Mouse (Mus musculus) stomach, embryonic 16.5 days (tissue): ENCODE data around the gene Edem3. TPM values are rescaled to one million over a fixed set of nuclear protein-coding genes. Genes with fewer than 3 reads are reported as not detected.
"Not testable (repeated sequence)": the region's sequence is repeated elsewhere in the genome, so short reads cannot be mapped to it uniquely, and the experiment has no call there.

ENCODE experiments used
- ATAC-seq: fragments of 200-750 bp; cut with Nextera tagmentation; 2 replicates; pipeline ENCODE4 v1.8.0; 2017; ENCODE audit warnings: moderate number of reproducible peaks, moderate TSS enrichment; ENCODE audit not compliant: insufficient read depth, low FRiP score
- H3K27ac ChIP-seq: fragments of 300-500 bp; sonication (generic); 2 replicates; pipeline ENCODE4 v1.5.1; 2014; ENCODE audit warnings: low read length
- H3K27me3 ChIP-seq: fragments of 300-500 bp; sonication (generic); 2 replicates; pipeline ENCODE4 v1.6.1; 2014; ENCODE audit warnings: low read length, control low read depth, mixed read lengths; ENCODE audit not compliant: control insufficient read depth, insufficient read depth
- H3K36me3 ChIP-seq: fragments of 300-500 bp; sonication (generic); 2 replicates; pipeline ENCODE4 v1.6.1; 2014; ENCODE audit warnings: low read length; ENCODE audit not compliant: control insufficient read depth, insufficient read depth
- H3K4me1 ChIP-seq: fragments of 300-500 bp; sonication (generic); 2 replicates; pipeline ENCODE4 v1.6.1; 2014; ENCODE audit warnings: low read length, control low read depth, mixed read lengths; ENCODE audit not compliant: control insufficient read depth, insufficient read depth
- H3K4me2 ChIP-seq: fragments of 300-500 bp; sonication (generic); 2 replicates; pipeline ENCODE4 v1.6.1; 2014; ENCODE audit warnings: low read depth, low read length, mixed read lengths
- H3K4me3 ChIP-seq: fragments of 300-500 bp; sonication (generic); replicated peaks from 2 replicates; pipeline ENCODE4 v1.5.1; 2014; ENCODE audit warnings: mild to moderate bottlenecking, low read length
- H3K9ac ChIP-seq: fragments of 300-500 bp; sonication (generic); 2 replicates; pipeline ENCODE4 v1.6.1; 2014; ENCODE audit warnings: low read length
- H3K9me3 ChIP-seq: fragments of 300-500 bp; sonication (generic); replicated peaks from 2 replicates; pipeline ENCODE4 v1.6.1; 2016; ENCODE audit warnings: low read length, control low read depth; ENCODE audit not compliant: control insufficient read depth
- WGBS: fragments of 180-500 bp; shearing (Covaris S2); extraction: QIAGEN DNeasy Blood & Tissue Kit; methylation state at CpG from one replicate; pipeline ENCODE4 v1.1.7; 2014; 5-methylcytosine and 5-hydroxymethylcytosine counted together
- polyA plus RNA-seq: library from polyadenylated mRNA; unstranded; fragments of >200 nt; fragmentation: Nextera tagmentation; extraction: Ambion mirVana; gene quantifications from 2 replicates; pipeline ENCODE4 v1.2.1, GENCODE M21; 2015

Gene Edem3
- polyA plus RNA-seq, 1 experiment from 2014 or later: 17.8 TPM

DNA sequence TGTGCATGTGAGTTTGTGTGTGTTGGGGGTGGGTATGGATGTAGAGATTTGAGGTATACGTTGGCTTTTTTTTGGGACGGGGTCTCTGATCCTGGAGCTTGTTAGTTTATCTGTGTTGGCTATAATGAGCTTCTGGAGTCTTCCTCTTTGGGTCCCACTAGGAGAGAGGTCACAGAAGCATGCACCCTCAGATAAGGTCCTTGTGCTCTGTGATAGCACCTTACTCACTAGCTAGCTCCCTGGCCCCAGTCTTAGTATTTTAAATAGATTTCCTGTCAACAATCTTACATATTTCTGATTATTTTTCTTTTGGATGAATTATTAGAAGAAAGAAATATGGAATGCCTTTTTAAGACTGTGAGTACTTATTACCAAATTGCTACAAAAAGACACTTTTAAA is 24.1 kb downstream of the Edem3 start:
- Histone ChIP-seq H3K9ac (no peak overlapping the region), H3K4me3 (no peak overlapping the region), H3K4me2 (no peak overlapping the region), H3K36me3 (0 out of 2 replicates have a peak, but pooled peaks cover 9% of the 10 kb centered on the region), H3K27me3 (no peaks in the 10 kb centered on the region), H3K9me3 (no peaks in the 10 kb centered on the region), H3K27ac (no peak overlapping the region), H3K4me1 (no peaks in the 10 kb centered on the region)
- ATAC-seq: no peak
- WGBS: 87% methylated on average over 2 of the region's 2 CpGs

DNA sequence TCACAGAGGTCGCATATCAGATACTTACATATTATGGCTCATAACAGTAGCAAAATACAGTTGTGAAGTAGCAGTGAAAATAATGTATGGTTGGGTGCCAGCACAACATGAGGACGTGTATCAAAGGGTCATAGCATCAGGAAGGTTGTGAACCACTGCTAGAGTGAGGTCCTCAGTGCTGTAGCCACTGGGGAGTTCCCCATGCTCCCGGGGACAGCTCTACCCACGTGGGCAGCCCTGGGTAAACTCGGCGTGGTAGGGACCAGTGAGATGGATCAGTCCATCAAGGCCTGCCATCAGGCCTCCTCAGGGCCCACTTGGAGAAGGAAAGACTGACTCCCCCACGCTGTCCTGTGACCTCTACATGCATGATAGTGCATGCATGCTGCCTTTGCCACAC is 26.3 kb downstream of the Edem3 start:
- ATAC-seq: no peak
- peaks cover 9% of the 10 kb centered on the region; the same call in 1 of the 2 replicates for H3K36me3 ChIP-seq

DNA sequence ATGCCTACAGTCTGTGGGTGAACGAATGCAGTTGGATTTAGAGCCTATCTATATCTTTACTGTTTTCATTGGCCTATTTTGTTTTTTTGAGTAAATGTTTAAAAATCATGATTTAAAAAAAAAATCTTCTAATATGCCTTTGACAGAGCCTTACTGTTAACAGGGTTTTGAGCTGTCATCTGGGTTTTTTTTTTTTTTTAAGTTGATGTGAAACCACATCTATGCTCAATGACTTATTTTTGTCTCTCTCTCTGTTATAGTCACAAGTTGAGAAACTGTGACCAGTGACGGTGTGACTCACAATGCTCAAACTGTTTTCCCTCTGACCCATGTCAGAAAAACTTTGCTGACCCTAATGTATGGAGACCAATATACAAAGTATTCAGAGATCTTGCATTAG is 28.2 kb downstream of the Edem3 start:
- H3K4me3 ChIP-seq: no peak overlapping the region
- no peaks in the 10 kb centered on the region for H3K4me1 ChIP-seq
- H3K4me2 ChIP-seq: no peak overlapping the region
- whole genome bisulfite sequencing: 85% methylated on average over 2 of the region's 2 CpGs
- H3K36me3 ChIP-seq: peaks cover 4% of the 10 kb centered on the region; the same call in 1 of the 2 replicates
- H3K27ac ChIP-seq: no peak overlapping the region
- no peaks in the 10 kb centered on the region for H3K27me3 ChIP-seq
- no peaks in the 10 kb centered on the region for H3K9me3 ChIP-seq
- no peak for ATAC-seq
- no peak overlapping the region for H3K9ac ChIP-seq

More for the DNA sequence above, 26.3 kb downstream of the Edem3 start:
- H3K27me3 ChIP-seq: no peaks in the 10 kb centered on the region
- H3K9ac ChIP-seq: no peak overlapping the region
- no peak overlapping the region for H3K4me2 ChIP-seq
- no peak overlapping the region for H3K4me3 ChIP-seq
- H3K4me1 ChIP-seq: no peaks in the 10 kb centered on the region
- WGBS: 87% methylated on average over 7 of the region's 7 CpGs
- H3K27ac ChIP-seq: no peak overlapping the region
- no peaks in the 10 kb centered on the region for H3K9me3 ChIP-seq

DNA sequence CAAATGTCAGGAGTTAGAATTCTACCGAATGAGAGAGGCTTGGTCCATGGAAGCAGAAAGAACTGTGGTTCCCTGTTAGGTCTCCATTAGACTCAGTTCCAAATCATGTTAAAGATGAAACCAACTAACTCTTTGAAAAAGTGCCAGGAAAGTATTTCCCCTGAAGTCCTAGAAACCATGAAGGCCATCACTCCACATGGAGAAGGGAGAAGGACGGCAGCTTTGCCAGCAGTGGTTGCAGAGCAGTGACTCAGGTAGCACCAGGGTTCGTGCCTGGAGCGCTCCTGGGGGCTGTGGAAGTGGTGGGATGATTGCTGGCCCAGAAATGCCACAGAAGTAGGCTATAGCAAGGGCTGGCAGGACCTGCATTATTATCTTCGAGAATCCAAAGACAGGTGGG is 31.2 kb downstream of the Edem3 start:
- Histone ChIP-seq H3K4me1 (no peaks in the 10 kb centered on the region), H3K27me3 (no peaks in the 10 kb centered on the region), H3K9ac (no peak overlapping the region), H3K27ac (no peak overlapping the region), H3K9me3 (no peaks in the 10 kb centered on the region), H3K36me3 (no peaks in the 10 kb centered on the region; the same call in 1 of the 2 replicates), H3K4me3 (no peak overlapping the region), H3K4me2 (no peak overlapping the region)
- no peak for ATAC-seq
- WGBS: 83% methylated on average over 5 of the region's 5 CpGs

DNA sequence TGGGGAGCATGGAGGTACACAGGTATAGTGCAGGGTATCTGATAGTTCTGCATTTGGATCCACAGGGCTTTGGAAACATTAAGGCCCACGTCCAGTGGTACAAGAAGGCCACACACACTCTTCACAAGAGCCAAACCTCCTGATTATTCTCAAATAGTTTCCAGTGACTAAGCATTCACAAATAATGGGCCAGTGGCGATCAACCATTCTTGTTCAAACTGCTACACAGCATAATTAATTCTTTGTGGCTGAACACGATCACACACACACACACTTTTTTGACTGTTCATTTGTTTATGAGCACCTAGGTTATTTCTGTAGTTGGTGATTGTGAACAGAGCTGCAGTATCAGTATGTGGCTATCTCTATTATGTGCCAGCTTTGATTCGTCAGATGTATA is 34.0 kb downstream of the Edem3 start:
- 87% methylated on average over 4 of the region's 4 CpGs for WGBS
- Histone ChIP-seq H3K4me2 (no peak overlapping the region), H3K36me3 (peaks cover 5% of the 10 kb centered on the region; the same call in 1 of the 2 replicates), H3K27ac (no peak overlapping the region), H3K4me1 (no peaks in the 10 kb centered on the region), H3K4me3 (no peak overlapping the region), H3K27me3 (no peaks in the 10 kb centered on the region), H3K9me3 (no peaks in the 10 kb centered on the region), H3K9ac (no peak overlapping the region)
- ATAC-seq: no peak

DNA sequence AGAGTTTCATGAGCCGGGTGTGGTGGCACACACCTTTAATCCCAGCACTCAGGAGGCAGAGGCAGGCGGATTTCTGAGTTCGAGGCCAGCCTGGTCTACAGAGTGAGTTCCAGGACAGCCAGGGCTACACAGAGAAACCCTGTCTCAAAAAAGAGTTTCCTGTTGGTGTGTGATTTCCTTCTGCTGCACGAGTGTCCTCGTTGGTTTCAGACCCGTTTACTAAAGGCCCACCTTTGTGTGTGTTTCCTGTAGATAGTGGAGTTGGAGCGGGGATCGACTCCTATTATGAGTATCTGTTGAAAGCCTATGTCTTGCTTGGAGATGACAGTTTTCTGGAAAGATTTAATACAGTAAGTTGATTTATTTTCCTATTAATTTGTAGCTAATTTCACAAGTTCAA is 36.9 kb downstream of the Edem3 start:
- not testable (repeated sequence) for H3K9me3 ChIP-seq, H3K9ac ChIP-seq, ATAC-seq, H3K27me3 ChIP-seq, H3K4me3 ChIP-seq, H3K4me1 ChIP-seq, H3K4me2 ChIP-seq, H3K27ac ChIP-seq
- H3K36me3 ChIP-seq: peaks cover 12% of the 10 kb centered on the region
- WGBS: 82% methylated on average over 8 of the region's 8 CpGs

DNA sequence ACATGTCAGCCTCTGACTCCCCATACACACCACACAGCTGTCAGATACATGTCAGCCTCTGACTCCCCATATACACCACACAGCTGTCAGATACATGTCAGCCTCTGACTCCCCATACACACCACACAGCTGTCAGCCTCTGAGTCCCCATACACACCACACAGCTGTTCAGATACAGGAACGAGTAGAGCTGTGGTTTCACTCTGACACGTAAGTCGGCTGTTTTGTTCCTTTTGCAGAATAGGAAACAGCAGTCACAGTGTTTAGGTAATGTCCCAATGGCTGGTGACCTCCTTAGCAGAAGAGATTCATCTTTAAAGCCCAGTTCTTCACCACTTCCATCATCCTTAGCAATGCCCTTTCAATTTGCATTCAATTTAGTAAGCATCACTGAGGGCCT is 47.6 kb downstream of the Edem3 start:
- not testable (repeated sequence) for H3K4me2 ChIP-seq, H3K9ac ChIP-seq, H3K27ac ChIP-seq, H3K4me3 ChIP-seq, H3K9me3 ChIP-seq, H3K27me3 ChIP-seq, H3K36me3 ChIP-seq, ATAC-seq, H3K4me1 ChIP-seq
- WGBS: 59% methylated on average over 3 of the region's 3 CpGs

DNA sequence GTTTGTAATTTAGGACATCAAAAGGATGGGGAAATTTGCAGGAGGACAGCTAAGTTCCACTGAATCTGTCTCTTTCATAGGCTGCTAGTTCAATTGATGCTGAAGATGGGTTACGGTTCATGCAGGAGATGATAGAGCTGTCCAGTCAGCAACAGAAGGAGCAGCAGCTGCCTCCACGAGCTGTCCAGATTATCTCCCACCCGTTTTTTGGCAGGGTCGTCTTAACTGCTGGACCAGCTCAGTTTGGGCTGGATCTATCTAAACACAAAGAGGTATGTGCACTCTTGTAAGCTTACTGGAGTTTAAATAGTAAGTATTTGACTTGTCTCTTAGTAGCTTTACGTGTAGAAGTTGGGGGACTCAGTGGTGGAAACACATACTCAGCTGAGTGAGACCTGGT is 52.1 kb downstream of the Edem3 start:
- H3K9ac ChIP-seq: no peak overlapping the region
- no peaks in the 10 kb centered on the region for H3K4me1 ChIP-seq
- no peak for ATAC-seq
- H3K4me3 ChIP-seq: no peak overlapping the region
- H3K36me3 ChIP-seq: peaks cover 5% of the 10 kb centered on the region; the same call in 1 of the 2 replicates
- H3K27me3 ChIP-seq: no peaks in the 10 kb centered on the region
- no peak overlapping the region for H3K4me2 ChIP-seq
- no peaks in the 10 kb centered on the region for H3K9me3 ChIP-seq
- WGBS: 66% methylated on average over 5 of the region's 5 CpGs
- H3K27ac ChIP-seq: no peak overlapping the region

DNA sequence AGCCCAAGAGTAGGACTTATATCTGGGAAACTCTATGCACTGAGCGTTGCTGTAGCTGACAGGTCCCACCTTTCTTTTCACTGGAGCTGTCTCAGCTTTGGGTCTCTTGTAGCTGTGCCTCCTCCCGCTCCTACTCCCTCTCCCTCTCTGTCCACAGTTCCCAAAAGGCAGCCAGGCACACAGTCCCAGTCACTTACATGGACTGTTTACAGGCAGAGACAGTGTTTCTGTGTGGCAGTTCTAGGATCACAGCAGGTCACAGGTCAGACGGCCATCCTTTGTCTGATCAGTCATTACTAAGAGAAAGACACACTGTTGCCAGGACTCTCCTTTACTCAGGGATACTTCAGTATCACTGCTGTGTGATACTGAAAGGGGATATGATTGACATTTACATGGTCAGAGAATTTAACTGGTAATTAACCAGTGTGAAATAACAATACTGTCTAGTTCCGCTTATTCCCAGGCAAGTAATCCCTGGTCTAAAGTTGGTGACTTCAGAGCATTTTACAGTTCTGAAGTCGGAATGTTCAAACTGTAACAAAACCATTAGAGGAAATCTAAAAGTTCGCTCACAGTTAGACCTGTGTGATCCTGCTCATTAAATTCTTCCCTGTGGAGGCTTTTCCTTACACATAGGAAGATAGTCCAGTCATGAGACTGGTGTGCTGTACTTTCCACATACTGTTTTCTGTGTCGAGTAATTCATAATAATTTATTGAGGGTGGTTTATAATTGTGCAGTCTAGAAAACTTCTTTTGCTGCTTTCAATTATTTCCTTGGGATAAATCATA is 55.7 kb downstream of the Edem3 start:
- Histone ChIP-seq H3K27me3 (no peaks in the 10 kb centered on the region), H3K4me1 (no peaks in the 10 kb centered on the region), H3K9me3 (no peaks in the 10 kb centered on the region), H3K36me3 (peaks cover 5% of the 10 kb centered on the region; the same call in 1 of the 2 replicates), H3K27ac (no peak overlapping the region), H3K4me2 (no peak overlapping the region), H3K4me3 (no peak overlapping the region), H3K9ac (no peak overlapping the region)
- no peak for ATAC-seq
- WGBS: 82% methylated on average over 7 of the region's 7 CpGs
